Mouse (Mus musculus): ENCODE measurements around the gene Nufip2. TPM values are rescaled to one million over a fixed set of nuclear protein-coding genes. Genes with fewer than 3 reads are reported as not detected.
A peak's percentile ranks its signal among the peaks of the same experiment; 100 is the strongest.

The Nufip2 gene
- total RNA-seq, 2 experiments from 2014 or later = 46.8 to 48.3 TPM

- intact Hi-C loops (cut with DNase I) = no loop called here
These were observed 78.9 kb downstream of the Nufip2 start for GRCm38 (mm10) chr11:77764694-77765458.

GRCm38 (mm10) chr11:77765459-77765777 is 79.5 kb downstream of the Nufip2 start:
- intact Hi-C loops (cut with DNase I) = no loop called here
- peak in 1 of 2 experiments; percentile 49 for DNase-seq

More at GRCm38 (mm10) chr11:77764694-77765458, 78.9 kb downstream of the Nufip2 start:
- peak in 1 of 2 experiments; percentile 36 for DNase-seq

DNA sequence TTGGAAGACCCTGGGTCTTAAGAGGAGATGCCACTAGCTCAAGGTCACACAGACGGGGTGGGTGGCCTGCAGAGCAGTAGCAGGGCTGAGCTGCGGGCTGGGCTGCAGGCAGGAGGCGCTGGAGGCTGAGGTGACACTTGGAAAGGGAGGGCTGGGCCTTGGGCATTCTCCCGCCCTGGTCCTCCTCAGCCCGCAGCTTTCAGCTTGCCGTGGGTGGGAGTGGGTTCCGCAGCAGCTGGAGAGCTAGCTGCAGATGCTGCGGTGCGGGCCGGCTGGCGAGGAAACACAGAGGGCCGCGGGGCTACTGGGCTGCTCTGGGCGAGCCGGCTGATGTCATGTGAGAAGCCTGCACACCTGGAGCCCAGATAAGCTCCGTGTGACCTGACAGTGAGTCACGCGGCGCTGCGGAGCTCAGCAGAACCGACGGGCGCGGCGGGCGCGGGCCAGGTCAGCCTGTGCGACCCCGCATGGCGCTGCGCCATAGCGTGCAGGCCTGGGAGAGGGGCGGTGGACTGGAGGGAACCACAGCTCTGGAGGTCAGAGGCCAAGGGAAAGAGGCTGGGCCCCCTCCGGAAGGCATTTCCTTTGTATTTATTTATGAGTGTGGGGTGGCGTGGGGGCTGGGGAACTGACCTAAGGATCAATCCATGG is 80.5 kb downstream of the Nufip2 start:
- DNase-seq = peak; percentile 59 to 65
- intact Hi-C loops (cut with DNase I) = no loop called here

DNA sequence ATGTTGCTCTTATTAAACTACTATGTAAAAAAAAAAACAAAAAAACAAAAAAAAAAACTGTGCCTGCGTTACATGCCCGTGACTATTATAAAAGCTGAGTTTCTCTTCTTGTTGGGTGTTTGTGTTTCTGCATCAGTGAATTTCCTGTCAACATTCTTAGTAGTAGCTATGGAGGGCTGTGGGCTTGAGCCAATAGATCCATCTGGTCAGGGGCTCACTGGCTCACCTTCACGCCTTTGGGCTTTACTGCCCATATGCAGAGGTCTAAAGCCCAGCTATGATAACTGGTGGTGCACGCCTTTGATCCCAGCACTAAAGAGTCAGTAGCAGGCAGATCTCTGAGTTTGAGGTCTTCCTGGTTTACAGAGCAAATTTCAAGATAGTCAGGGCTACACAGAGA is 83.5 kb downstream of the Nufip2 start:
- intact Hi-C loops (cut with DNase I) = no loop called here
- no peak for DNase-seq

GRCm38 (mm10) chr11:77770346-77770745 is 84.4 kb downstream of the Nufip2 start:
- no peak for DNase-seq
- intact Hi-C loops (cut with DNase I) = no loop called here

- DNase-seq = no peak
- intact Hi-C loops (cut with DNase I) = no loop called here
These were observed 86.1 kb downstream of the Nufip2 start for GRCm38 (mm10) chr11:77771879-77772713.

DNA sequence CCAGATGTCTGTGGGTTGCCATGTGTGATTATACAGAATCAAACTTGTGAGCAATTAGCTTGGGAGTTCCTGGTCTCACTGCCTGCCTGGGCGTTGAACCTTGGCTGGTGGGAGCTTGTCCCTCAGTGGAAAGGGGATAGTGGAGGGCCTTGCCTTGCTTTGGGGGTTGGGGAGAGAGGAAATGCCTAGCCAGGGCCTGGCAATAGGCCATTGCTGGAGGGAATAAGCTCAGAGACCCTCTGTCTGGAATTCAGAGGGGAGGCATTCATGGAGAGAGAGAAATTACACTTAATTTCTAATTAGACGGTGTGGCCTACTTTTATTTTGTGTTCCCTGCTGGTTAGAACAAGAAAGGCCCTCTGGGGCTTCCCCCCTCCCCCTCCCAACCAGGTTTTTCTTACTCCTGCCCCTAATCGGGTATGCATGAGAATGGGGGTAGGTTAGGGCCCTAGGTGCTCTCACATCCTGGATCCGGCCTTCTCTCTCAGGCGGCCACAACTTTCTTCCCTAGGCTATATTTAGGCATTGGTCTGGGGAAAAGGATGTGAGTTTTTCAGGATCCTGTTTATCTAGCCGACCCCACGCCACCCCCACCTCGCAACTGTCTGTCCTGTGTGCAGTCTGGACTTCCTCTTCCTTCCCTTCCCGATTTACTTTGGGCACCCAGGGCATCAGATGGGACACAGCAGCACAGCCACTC is 89.9 kb downstream of the Nufip2 start:
- no peak for DNase-seq
- intact Hi-C loops (cut with DNase I) = no loop called here

DNA sequence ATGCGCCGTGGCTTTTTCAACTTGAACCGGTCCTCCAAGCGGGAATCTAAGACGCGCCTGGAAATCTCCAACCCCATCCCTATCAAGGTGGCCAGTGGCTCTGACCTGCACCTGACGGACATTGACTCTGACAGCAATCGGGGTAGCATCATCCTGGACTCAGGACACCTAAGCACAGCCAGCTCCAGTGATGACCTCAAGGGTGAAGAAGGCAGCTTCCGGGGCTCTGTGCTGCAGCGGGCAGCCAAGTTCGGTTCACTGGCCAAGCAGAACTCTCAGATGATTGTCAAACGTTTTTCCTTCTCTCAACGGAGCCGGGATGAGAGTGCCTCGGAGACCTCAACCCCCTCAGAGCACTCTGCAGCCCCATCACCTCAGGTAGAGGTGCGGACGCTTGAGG is 91.5 kb downstream of the Nufip2 start:
- DNase-seq = no peak
- intact Hi-C loops (cut with DNase I) = no loop called here

DNA sequence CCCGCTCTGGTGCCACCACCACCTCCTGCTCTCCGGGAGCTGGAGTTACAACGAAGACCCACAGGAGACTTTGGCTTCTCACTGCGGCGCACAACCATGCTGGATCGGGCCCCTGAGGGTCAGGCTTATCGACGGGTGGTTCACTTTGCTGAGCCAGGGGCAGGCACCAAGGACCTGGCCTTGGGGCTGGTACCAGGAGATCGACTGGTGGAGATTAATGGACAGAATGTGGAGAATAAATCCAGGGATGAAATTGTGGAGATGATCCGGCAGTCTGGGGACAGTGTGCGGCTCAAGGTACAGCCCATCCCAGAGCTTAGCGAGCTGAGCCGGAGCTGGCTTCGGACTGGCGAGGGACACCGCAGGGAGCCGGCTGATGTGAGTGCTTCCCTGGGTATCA is 92.0 kb downstream of the Nufip2 start:
- intact Hi-C loops (cut with DNase I) = no loop called here
- DNase-seq = no peak

DNA sequence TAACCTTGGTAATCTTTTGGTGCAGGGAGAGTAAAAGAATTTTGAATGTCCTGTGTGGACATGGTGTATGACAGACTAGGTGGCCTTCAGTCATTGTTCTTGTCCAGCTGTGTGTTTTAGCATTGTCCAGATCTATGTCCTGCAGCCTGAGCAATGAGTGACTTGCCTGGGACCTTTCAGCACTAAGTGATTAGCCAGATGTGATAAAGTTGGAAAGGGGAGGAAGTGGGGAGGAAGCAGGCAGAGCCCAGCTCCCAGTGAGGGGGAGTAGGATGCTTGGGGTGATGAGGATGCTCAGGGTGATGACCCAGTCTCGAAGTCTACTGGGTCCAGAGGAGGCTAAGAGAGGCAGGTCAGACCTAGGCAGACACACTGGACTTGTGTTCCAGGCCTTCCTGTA is 93.3 kb downstream of the Nufip2 start:
- intact Hi-C loops (cut with DNase I) = no loop called here
- DNase-seq = peak in 1 of 2 experiments; percentile 30

- intact Hi-C loops (cut with DNase I) = no loop called here
- peak in 1 of 2 experiments; percentile 40 for DNase-seq
These were observed 95.1 kb downstream of the Nufip2 start for GRCm38 (mm10) chr11:77781088-77781487.

DNA sequence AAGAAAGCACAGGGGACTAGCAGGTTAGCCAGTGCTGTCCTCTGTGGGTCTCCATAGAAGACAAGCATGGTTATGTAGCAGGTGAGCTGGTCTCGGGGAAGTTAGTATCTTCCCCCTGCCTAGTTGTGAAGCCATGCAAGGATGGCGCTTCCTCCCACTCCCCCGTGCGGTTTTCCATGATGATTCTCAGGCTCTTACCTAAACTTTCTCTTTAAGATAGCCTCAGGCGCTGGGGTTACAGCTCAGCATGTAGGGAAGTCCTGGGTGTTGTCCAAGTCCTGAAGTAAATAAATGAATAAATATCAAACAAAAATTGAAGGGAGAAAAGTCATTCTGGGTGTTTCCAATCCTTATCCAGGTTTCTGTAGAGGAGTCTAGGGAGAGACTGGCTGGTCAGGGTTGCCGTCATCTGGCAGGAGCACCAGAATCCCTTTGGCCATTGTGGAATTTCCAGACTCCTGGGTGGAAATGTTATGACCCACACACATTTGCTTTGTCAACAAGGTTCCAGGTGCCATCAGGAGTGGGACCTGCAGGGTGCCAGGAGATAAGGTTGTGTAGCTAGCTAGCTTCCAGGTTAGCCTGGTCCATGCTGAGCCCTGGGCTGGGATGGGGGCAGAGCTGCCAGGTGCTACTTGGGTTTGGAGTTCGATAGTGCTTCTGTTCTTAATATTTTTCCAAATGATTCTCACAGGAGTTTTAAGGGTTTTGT is 96.3 kb downstream of the Nufip2 start:
- intact Hi-C loops (cut with DNase I) = no loop called here
- no peak for DNase-seq

- intact Hi-C loops (cut with DNase I) = no loop called here
These were observed 97.3 kb downstream of the Nufip2 start for GRCm38 (mm10) chr11:77783211-77783746.

GRCm38 (mm10) chr11:77783747-77784646 is 98.0 kb downstream of the Nufip2 start:
- peak in 1 of 2 experiments; percentile 45 for DNase-seq
- intact Hi-C loops (cut with DNase I) = no loop called here

More at GRCm38 (mm10) chr11:77783211-77783746, 97.3 kb downstream of the Nufip2 start:
- DNase-seq = no peak

- DNase-seq = no peak
- intact Hi-C loops (cut with DNase I) = no loop called here
These were observed 98.9 kb downstream of the Nufip2 start for GRCm38 (mm10) chr11:77784894-77785293.

GRCm38 (mm10) chr11:77785396-77785767 is 99.4 kb downstream of the Nufip2 start:
- intact Hi-C loops (cut with DNase I) = no loop called here
- DNase-seq = peak in 1 of 2 experiments; percentile 35

GRCm38 (mm10) chr11:77785768-77786561 is 100.0 kb downstream of the Nufip2 start:
- DNase-seq = peak; percentile 47 to 64
- intact Hi-C loops (cut with DNase I) = no loop called here

DNA sequence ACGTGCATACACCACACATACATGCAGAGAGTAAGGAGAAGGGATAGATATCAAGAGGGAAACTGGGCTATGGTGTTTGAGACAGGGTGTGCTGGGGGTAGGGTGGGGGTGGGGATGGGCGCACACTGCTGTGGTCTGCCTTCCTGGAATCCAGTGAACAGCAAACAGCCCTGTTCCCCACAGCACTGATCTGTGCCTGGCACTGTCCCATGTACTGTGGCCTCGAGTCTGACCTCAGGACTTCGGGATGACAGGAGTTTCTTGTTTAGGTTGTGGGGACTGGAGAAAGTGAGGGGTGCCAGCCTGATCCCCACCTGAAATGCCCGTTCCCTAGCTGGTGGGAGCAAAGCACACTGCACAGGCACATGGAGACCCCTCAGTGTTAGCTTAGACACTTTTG is 101.8 kb downstream of the Nufip2 start, which contains the start of gene Gm10277:
Gene Gm10277, minus strand, starts transcription at position 41 of the 400 bp plus-strand sequence.
- DNase-seq = no peak
- intact Hi-C loops (cut with DNase I) = no loop called here

All from heart, postnatal 36 days (tissue).